Mouse (Mus musculus): ENCODE results near the gene Hint1.

DNA sequence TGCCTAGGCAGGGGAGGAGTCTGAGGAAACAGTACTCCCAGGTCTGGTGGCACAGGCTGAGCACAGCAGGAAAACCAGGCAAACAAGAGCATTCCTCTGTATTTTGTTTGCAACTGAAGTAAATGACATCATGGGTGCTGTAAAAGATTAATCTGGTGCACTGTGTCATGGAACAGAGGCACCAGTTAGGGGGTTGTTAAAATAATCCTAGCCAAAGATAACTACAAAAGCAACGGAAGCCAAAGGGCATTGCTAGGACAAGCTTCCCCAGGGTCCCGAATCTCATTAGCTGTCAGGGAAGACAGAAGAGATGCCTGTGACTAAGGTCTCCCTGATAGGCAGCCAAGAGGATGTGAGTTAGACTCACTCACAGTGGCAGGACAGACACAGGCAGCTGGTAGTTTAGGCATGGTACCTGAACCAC is 14.9 kb downstream of the Hint1 start:
- TF ChIP-seq CTCF (IDR thresholded peaks at IDR 0.05; ENCODE audit: low read depth), result no peak
- TF ChIP-seq EP300 (IDR thresholded peaks at IDR 0.05; ENCODE audit: low read depth), result no peak

Data from heart, postnatal 0 days (tissue).